Mouse (Mus musculus) spleen, postnatal 14 days (tissue): ENCODE results near the gene Tppp.
"Not testable (repeated sequence)": the region's sequence is repeated elsewhere in the genome, so short reads cannot be mapped to it uniquely, and the experiment has no call there.

Source experiments
- DNase-seq, 2 experiments: peaks; one replicate each; pipeline ENCODE4 v3.0.0; 2021 to 2022; ENCODE audit warnings: low spot score in 2 of 2

The Tppp gene

GRCm38 (mm10) chr13:74008948-74009718, at the start of gene Tppp:
Gene Tppp (plus strand): TSS chr13:74009407.
- peak; percentile 86 for DNase-seq

GRCm38 (mm10) chr13:73960117-73960652, 49.0 kb upstream of the Tppp start:
- no peak for DNase-seq

GRCm38 (mm10) chr13:73961177-73961576, 48.0 kb upstream of the Tppp start:
- DNase-seq = no peak

GRCm38 (mm10) chr13:73963551-73963950, 45.7 kb upstream of the Tppp start, which contains the start of gene Zdhhc11:
Gene Zdhhc11 (plus strand): TSS chr13:73963851.
- DNase-seq = no peak

- peak in 1 of 2 experiments; percentile 4 for DNase-seq
Observed at GRCm38 (mm10) chr13:73970545-73971448, 38.4 kb upstream of the Tppp start.

GRCm38 (mm10) chr13:73974523-73974922, 34.7 kb upstream of the Tppp start:
- DNase-seq = no peak

- no peak for DNase-seq
Observed at GRCm38 (mm10) chr13:73976935-73977334, 32.3 kb upstream of the Tppp start.

- no peak for DNase-seq
Observed at GRCm38 (mm10) chr13:73990325-73990724, 18.9 kb upstream of the Tppp start.

- no peak for DNase-seq
Observed at GRCm38 (mm10) chr13:73990761-73991160, 18.4 kb upstream of the Tppp start.

GRCm38 (mm10) chr13:73991267-73991666, 17.9 kb upstream of the Tppp start:
- DNase-seq = no peak

GRCm38 (mm10) chr13:73996456-73996855, 12.8 kb upstream of the Tppp start:
- DNase-seq = no peak

- DNase-seq = no peak
Observed at GRCm38 (mm10) chr13:74000519-74000918, 8.7 kb upstream of the Tppp start.

- no peak for DNase-seq
Observed at GRCm38 (mm10) chr13:74000961-74001360, 8.2 kb upstream of the Tppp start.

GRCm38 (mm10) chr13:74001492-74001891, 7.7 kb upstream of the Tppp start:
- DNase-seq = no peak

GRCm38 (mm10) chr13:74006881-74007280, 2.3 kb upstream of the Tppp start:
- not testable (repeated sequence) for DNase-seq

- not testable (repeated sequence) for DNase-seq
Observed at GRCm38 (mm10) chr13:74008216-74008615, 991 bp upstream of the Tppp start.

- peak in 1 of 2 experiments; percentile 7 for DNase-seq
Observed at GRCm38 (mm10) chr13:74009791-74010614, 796 bp downstream of the Tppp start.

GRCm38 (mm10) chr13:74010678-74011077, 1.5 kb downstream of the Tppp start:
- DNase-seq = no peak

- no peak for DNase-seq
Observed at GRCm38 (mm10) chr13:74015908-74016307, 6.7 kb downstream of the Tppp start.

GRCm38 (mm10) chr13:74017426-74017825, 8.2 kb downstream of the Tppp start:
- no peak for DNase-seq

GRCm38 (mm10) chr13:74019006-74019405, 9.8 kb downstream of the Tppp start:
- not testable (repeated sequence) for DNase-seq
